Mouse (Mus musculus) heart, postnatal 0 days (tissue): ENCODE results near the gene Fdx1l. TPM values are rescaled to one million over a fixed set of nuclear protein-coding genes. Genes with fewer than 3 reads are reported as not detected.
"Not testable (repeated sequence)": the region's sequence is repeated elsewhere in the genome, so short reads cannot be mapped to it uniquely, and the experiment has no call there.

Source experiments
- ATAC-seq: fragments of 200-750 bp; cut with Nextera tagmentation; 2 replicates; pipeline ENCODE4 v1.8.0; 2017; ENCODE audit warnings: low read depth, moderate number of reproducible peaks, moderate library complexity; ENCODE audit not compliant: insufficient read depth
- DNase-seq: peaks from one replicate; pipeline ENCODE4 v3.0.0-alpha.2; 2016; ENCODE audit warnings: low spot score
- H3K27ac ChIP-seq: fragments of 300-500 bp; sonication (generic); 2 replicates; pipeline ENCODE4 v1.5.1; 2014; ENCODE audit warnings: low read depth, mild to moderate bottlenecking
- H3K27me3 ChIP-seq: fragments of 300-500 bp; sonication (generic); 2 replicates; pipeline ENCODE4 v1.6.1; 2014; ENCODE audit warnings: low read length, mixed read lengths; ENCODE audit not compliant: control insufficient read depth, insufficient read depth
- H3K36me3 ChIP-seq: fragments of 300-500 bp; sonication (generic); replicated peaks from 2 replicates; pipeline ENCODE4 v1.6.1; 2014; ENCODE audit warnings: low read length, mixed read lengths; ENCODE audit not compliant: control insufficient read depth, insufficient read depth
- H3K4me1 ChIP-seq: fragments of 300-500 bp; sonication (generic); 2 replicates; pipeline ENCODE4 v1.6.1; 2014; ENCODE audit warnings: antibody characterized with exemption; ENCODE audit not compliant: control insufficient read depth, insufficient read depth
- H3K4me2 ChIP-seq: fragments of 300-500 bp; sonication (generic); 2 replicates; pipeline ENCODE4 v1.6.1; 2014; ENCODE audit warnings: low read depth, mild to moderate bottlenecking, low read length, moderate library complexity
- H3K4me3 ChIP-seq: fragments of 300-500 bp; sonication (generic); 2 replicates; pipeline ENCODE4 v1.5.1; 2014; ENCODE audit warnings: low read depth, low read length
- H3K9ac ChIP-seq: fragments of 300-500 bp; sonication (generic); replicated peaks from 2 replicates; pipeline ENCODE4 v1.6.1; 2014; ENCODE audit warnings: low read depth, low read length, mixed read lengths
- H3K9me3 ChIP-seq: fragments of 300-500 bp; sonication (generic); replicated peaks from 2 replicates; pipeline ENCODE4 v1.6.1; 2016; ENCODE audit warnings: low read length; ENCODE audit not compliant: control insufficient read depth
- CTCF ChIP-seq: IDR thresholded peaks from 2 replicates; pipeline ENCODE4 v1.5.1; 2016; ENCODE audit warnings: antibody characterized with exemption, control low read depth, low read depth
- EP300 ChIP-seq: IDR thresholded peaks from 2 replicates; pipeline ENCODE4 v1.6.1; 2016; ENCODE audit warnings: antibody characterized with exemption, low read depth
- WGBS: fragments of 180-500 bp; shearing (Covaris S2); extraction: QIAGEN DNeasy Blood & Tissue Kit; methylation state at CpG from one replicate; pipeline ENCODE4 v1.1.7; 2014; 5-methylcytosine and 5-hydroxymethylcytosine counted together
- polyA plus RNA-seq: library from polyadenylated mRNA; unstranded; fragments of >200 nt; fragmentation: Nextera tagmentation; extraction: Ambion mirVana; gene quantifications from 2 replicates; pipeline ENCODE4 v1.2.1, GENCODE M21; 2015
- total RNA-seq: library from RNA; depleted of rRNA; stranded (reverse); fragments of >200 nt; gene quantifications from 2 replicates; pipeline ENCODE4 v1.2.3, GENCODE M21; 2014; ENCODE audit warnings: low replicate concordance

The Fdx1l gene
- total and polyA plus RNA-seq, 2 experiments from 2014 or later: 51.1 to 79.5 TPM

DNA sequence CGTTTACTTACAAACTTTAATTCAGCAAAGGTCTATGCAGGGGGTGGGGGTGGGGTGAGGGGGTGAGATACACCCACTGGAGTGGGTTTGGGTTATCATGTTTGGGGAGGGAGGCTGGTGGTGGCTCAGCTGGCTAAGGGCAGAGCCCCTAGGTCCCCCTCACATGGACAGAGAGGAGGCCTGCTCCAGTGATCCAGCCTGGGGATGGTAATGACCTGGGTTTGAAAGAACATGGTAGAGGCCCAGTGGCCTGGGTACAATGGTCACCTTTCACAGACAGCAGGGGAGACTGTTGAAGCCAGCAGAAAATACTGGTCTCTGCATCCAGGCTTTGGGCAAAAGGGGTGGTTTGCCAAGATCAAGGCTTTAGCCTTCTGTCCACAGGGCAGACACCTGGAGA is 759 bp upstream of the Fdx1l start:
- no peak for DNase-seq
- Histone ChIP-seq H3K27me3 (no peaks in the 10 kb centered on the region), H3K27ac (no peak overlapping the region), H3K4me2 (no peak overlapping the region), H3K4me3 (no peak overlapping the region), H3K36me3 (peaks cover 48% of the 10 kb centered on the region), H3K4me1 (peaks cover 9% of the 10 kb centered on the region; the same call in 1 of the 2 replicates), H3K9me3 (no peaks in the 10 kb centered on the region), H3K9ac (no peak overlapping the region)
- ATAC-seq: no peak
- TF ChIP-seq CTCF (no peak), EP300 (no peak)
- WGBS: 83% methylated on average over 1 of the region's 1 CpGs

DNA sequence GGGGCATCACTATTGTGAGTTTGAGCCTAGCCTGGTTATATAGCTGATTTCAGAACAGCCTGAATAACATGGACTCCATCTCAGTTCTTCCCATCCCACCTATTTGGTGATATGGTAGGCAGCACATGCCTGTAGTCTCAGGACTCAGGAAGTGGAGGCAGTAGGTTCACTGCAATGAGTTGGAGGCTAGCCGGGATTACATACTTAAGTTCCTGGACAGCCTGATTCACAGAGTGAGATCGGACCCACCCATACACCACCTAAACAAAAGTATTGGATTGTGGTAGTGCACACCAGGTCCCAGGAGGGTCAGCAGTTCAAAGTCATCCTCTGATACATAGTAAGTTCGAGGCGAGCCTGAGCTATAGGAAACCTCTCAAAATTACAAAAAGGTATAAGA is 773 bp downstream of the Fdx1l start:
- no peaks in the 10 kb centered on the region for H3K27me3 ChIP-seq
- no peak overlapping the region for H3K27ac ChIP-seq
- ATAC-seq (no peak; the same call in 1 of the 2 replicates), DNase-seq (no peak)
- peaks cover 9% of the 10 kb centered on the region; the same call in 1 of the 2 replicates for H3K4me1 ChIP-seq
- no peaks in the 10 kb centered on the region for H3K9me3 ChIP-seq
- peak overlapping the region; percentile 91 for H3K4me3 ChIP-seq
- peaks cover 37% of the 10 kb centered on the region for H3K36me3 ChIP-seq
- TF ChIP-seq EP300 (no peak), CTCF (no peak)
- H3K9ac ChIP-seq: peak overlapping the region; percentile 81
- 6% methylated on average over 4 of the region's 4 CpGs for WGBS
- H3K4me2 ChIP-seq: peak overlapping the region; percentile 98

DNA sequence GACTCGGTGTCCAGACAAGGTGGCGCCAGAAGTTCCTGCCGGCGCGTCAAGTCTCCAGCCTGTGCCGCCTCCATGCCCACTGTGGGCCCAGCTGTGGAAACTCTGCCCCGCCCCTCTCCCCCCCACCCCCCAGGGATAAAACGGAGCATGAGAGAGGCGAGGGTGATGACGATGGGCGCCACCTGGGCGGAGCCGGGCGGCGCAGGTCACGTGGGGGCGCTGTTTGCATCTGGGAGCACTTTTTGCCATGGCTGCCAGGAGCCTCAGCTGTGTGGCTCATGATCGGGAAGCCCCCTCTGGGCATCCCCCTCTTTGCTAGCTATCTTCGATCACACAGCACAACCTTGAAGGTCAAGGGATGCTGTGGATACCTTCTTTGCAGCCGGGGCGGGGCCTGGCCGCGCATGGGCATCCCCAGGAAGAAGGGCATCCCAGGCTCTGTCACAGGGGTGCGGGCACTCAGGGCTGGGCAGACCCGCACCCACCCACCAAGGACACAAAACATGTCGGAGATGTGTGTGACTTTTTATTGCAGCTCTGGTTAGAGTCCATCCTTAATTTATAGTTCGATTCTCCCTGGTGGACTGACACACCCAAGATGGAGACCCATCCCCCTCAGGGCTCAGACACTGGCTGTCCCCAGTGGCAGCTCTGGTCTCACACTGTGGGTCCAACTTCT is 6.3 kb downstream of the Fdx1l start, which contains the start of gene Zglp1:
Gene Zglp1 (minus strand): TSS at position 88 of the 679 bp plus-strand sequence.
- H3K27ac ChIP-seq: no peak within 1 kb of the TSS
- H3K4me1 ChIP-seq: no peaks in the 10 kb centered on the region
- no peaks in the 10 kb centered on the region for H3K27me3 ChIP-seq
- 79% methylated on average over 27 of the region's 27 CpGs for WGBS
- H3K9me3 ChIP-seq: no peaks in the 10 kb centered on the region
- H3K9ac ChIP-seq: no peak within 1 kb of the TSS
- peaks cover 31% of the 10 kb centered on the region for H3K36me3 ChIP-seq
- 0 out of 2 replicates have a peak, but pooled peaks have one; percentile 20 for ATAC-seq
- H3K4me2 ChIP-seq: no peak within 1 kb of the TSS
- no peak for TF ChIP-seq EP300
- TF ChIP-seq CTCF: no peak
- H3K4me3 ChIP-seq: no peak within 1 kb of the TSS
- no peak for DNase-seq

DNA sequence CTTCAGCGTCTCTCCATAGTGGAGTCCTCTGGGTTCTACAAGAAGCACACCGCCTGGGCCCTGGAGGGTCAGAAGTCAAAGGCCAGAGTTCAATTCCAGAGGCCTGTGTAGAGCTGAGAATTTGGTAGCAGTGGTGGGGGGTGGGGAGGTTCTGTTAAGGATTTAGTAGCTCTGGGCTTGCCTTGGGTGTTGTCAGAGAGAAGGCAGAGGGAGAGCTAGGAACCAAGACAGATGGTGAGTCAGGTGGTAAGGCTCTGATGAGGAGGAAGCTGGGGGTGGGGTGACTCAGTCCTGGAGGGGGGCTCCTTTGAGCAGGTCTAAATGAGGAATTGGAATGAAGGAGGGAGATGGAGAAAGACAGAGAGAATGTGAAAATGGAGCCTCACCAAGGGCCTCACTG is 10.5 kb downstream of the Fdx1l start:
- no peak for DNase-seq
- H3K27ac ChIP-seq: no peak overlapping the region
- no peak overlapping the region for H3K4me3 ChIP-seq
- no peaks in the 10 kb centered on the region for H3K27me3 ChIP-seq
- no peak for ATAC-seq
- no peak overlapping the region for H3K4me2 ChIP-seq
- H3K36me3 ChIP-seq: peaks cover 26% of the 10 kb centered on the region
- H3K4me1 ChIP-seq: no peaks in the 10 kb centered on the region
- 87% methylated on average over 2 of the region's 2 CpGs for WGBS
- TF ChIP-seq CTCF (no peak), EP300 (no peak)
- H3K9me3 ChIP-seq: no peaks in the 10 kb centered on the region
- no peak overlapping the region for H3K9ac ChIP-seq

DNA sequence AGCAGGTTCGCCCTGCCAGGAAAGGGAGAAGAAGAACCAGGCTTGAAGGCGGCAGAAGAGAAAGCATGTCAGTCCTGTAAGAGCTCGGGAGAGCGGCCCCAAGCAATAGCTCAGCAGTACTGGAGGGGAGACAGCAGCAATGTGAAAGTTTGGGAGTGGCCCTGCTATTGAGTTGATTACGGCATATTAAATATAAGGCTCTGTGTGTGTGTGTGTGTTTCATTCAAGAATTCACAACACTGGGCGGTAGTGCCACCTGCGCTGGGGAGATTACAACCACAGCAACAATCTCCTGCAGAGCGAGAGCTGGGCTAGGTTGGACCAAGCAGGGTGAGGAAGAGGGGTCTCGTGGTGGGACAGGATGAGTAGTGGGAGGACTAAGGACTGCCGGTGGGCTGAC is 21.8 kb downstream of the Fdx1l start:
- H3K27me3 ChIP-seq: no peaks in the 10 kb centered on the region
- H3K27ac ChIP-seq: no peak overlapping the region
- H3K4me2 ChIP-seq: no peak overlapping the region
- WGBS: 58% methylated on average over 10 of the region's 10 CpGs
- DNase-seq (no peak), ATAC-seq (no peak)
- no peak overlapping the region for H3K4me3 ChIP-seq
- H3K9me3 ChIP-seq: no peaks in the 10 kb centered on the region
- H3K4me1 ChIP-seq: no peaks in the 10 kb centered on the region
- no peak overlapping the region for H3K9ac ChIP-seq
- no peak for TF ChIP-seq EP300
- TF ChIP-seq CTCF: no peak
- no peaks in the 10 kb centered on the region for H3K36me3 ChIP-seq

DNA sequence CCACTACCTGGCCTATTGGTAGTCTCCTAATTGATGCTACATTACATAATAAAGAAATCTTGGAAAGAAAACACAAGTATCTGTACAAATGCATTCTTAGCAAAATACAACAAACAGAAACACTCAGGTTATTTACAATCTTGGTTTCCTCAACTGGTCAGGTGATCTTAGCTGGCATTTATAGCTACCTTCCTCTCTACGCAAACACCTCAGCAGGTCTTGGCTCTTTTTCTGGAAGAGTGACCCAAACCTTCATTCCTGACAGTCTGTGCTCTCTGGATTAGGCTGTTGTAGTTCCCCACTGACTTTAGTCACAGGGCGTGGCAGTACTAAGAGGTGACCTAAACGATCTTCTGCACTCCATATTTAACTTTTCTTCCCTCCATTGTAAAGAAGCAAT is 28.2 kb downstream of the Fdx1l start:
- Histone ChIP-seq H3K9me3 (no peaks in the 10 kb centered on the region), H3K27me3 (no peaks in the 10 kb centered on the region), H3K4me2 (no peak overlapping the region), H3K4me3 (no peak overlapping the region), H3K4me1 (no peaks in the 10 kb centered on the region), H3K9ac (no peak overlapping the region), H3K27ac (no peak overlapping the region), H3K36me3 (no peaks in the 10 kb centered on the region)
- 60% methylated on average over 3 of the region's 3 CpGs for WGBS
- ATAC-seq: no peak
- DNase-seq: no peak
- no peak for TF ChIP-seq CTCF
- no peak for TF ChIP-seq EP300

DNA sequence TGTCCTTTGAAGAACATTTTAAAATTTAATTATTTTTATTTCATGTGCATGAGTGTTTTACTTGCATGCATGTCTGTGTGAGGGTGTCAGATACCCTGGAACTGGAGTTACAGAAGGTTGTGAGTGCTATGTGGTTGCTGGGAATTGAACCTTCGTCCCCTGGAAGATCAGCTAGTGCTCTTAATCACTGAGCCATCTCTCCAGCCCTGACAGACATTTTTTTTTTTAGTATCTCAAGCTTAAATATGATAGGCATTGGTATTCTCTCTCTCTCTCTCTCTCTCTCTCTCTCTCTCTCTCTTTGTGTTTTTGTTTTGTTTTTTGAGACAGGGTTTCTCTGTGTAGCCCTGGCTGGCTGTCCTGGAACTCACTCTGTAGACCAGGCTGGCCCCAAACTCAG is 28.6 kb downstream of the Fdx1l start:
- ATAC-seq, H3K9me3 ChIP-seq, H3K27me3 ChIP-seq, H3K36me3 ChIP-seq, H3K27ac ChIP-seq, H3K4me2 ChIP-seq, H3K9ac ChIP-seq, DNase-seq, H3K4me1 ChIP-seq, H3K4me3 ChIP-seq: not testable (repeated sequence)
- WGBS: 57% methylated on average over 1 of the region's 1 CpGs
